Mouse (Mus musculus): ENCODE data around the gene Ifit1bl1.
"Not testable (repeated sequence)": the region's sequence is repeated elsewhere in the genome, so short reads cannot be mapped to it uniquely, and the experiment has no call there.

Ifit1bl1 gene

GRCm38 (mm10) chr19:34587898-34588692 is 13.7 kb downstream of the Ifit1bl1 start:
- not testable (repeated sequence) for DNase-seq

DNA sequence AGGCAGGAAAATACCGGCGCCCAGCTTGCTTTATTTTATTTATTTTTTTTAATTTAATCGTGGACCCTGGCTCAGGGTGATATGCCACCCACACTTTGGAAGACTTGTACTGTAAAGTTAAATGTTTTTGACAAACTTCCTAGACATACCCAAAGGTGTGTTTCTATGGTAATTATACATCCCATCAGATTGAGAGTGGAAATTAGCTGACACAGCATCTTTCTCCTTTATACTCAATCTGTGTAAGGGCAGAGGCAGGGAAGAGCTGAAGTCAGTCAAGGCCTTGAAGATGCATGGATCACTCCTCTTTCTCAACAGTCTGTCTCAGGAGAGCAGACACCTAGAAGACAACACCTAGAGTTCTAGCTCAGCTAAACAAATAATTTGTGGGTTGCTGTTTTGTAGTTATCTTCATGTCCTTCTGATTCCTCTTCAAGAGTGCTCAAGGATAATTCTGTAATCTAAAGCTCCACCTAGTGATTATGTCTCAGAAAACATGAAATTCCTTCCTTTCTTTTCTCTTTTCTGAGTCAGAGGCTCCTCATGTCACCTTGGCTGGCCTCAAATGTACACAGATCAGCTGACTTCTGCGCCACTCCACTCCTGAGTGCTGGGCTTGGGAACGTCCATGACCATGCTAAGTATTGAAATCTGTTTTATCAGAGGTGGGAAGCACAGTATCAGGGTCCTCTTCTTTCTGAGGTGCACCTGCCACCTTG is 15.9 kb downstream of the Ifit1bl1 start:
- not testable (repeated sequence) for DNase-seq

GRCm38 (mm10) chr19:34583126-34583766 is 18.5 kb downstream of the Ifit1bl1 start, which contains the start of gene Ifit3:
Gene Ifit3 (plus strand): TSS chr19:34583531.
- DNase-seq = not testable (repeated sequence)

- not testable (repeated sequence) for DNase-seq
These were observed 19.1 kb downstream of the Ifit1bl1 start for GRCm38 (mm10) chr19:34582696-34583095.

- no peak for DNase-seq
These were observed 24.6 kb downstream of the Ifit1bl1 start for GRCm38 (mm10) chr19:34577121-34577520.

GRCm38 (mm10) chr19:34573650-34574049 is 28.1 kb downstream of the Ifit1bl1 start:
- DNase-seq = no peak

GRCm38 (mm10) chr19:34571080-34571479 is 30.7 kb downstream of the Ifit1bl1 start:
- no peak for DNase-seq

DNA sequence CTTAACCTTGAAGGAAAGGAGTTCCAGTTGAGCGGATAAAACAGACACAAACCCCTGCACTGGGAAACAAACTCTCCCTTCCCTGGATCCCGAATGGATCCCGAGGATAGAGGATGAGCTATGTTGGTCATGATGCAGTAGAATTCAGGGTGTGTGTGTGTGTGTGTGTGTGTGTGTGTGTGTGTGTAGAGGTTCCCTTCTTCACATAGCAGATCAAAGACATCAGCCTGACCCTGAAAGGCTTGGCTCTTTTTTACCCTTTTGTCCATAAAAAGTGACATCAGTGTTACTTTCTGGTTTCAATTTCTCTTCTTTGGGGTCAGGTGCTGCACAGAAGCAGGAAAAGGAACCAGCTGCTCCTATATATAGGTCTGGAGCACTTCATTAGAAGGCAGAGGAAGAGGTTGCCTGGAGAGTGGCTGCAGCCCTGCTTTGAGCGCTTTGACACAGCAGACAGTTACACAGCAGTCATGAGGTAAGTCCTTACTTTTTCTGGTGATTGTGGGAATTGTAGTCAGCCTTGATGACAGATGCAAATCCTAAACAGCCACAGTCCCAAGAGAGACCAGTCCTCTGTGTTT is 31.8 kb downstream of the Ifit1bl1 start:
- DNase-seq = no peak

GRCm38 (mm10) chr19:34568988-34569895 is 32.5 kb downstream of the Ifit1bl1 start:
- no peak for DNase-seq

- no peak for DNase-seq
These were observed 35.5 kb downstream of the Ifit1bl1 start for GRCm38 (mm10) chr19:34566178-34566784.

DNA sequence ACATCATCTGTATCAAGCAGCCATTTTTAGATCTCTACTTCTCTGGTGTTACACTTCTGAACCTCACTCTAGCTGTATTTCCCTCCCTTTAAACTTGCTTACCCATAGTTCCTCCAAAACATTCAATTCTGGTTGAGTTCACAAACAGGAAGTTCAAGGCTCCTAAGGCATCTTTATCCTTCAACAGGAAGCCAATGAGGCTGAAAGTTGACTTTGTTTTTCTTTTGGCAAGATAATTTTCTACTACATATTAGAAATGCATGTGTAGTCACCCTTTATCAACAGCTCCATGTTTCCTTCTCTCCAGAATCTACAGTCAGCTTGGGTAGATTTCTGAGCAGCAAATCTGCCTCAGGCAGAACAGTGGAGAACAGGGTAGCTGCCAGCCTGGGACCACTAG is 39.2 kb downstream of the Ifit1bl1 start:
- no peak for DNase-seq

DNA sequence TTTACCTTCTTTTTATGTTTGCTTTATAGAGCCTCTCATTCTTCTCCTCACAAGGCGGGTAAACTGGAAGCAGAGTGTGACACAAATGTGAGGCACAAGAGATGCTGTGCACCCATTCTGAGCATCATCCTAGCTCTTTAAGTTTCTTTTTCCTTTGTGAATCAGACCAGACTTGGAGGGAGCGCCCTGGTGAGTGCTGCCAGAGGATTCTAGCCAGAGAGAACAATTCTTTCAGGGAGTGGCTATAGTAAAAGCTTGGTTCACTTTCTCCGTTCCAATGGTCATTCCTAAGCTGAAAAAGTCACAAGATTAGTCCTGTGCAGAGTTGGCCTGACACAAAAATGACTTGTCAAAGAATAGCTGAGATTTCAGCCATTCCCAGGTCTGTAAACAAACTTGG is 45.1 kb downstream of the Ifit1bl1 start:
- no peak for DNase-seq

- no peak for DNase-seq
These were observed 47.7 kb downstream of the Ifit1bl1 start for GRCm38 (mm10) chr19:34554061-34554460.

DNA sequence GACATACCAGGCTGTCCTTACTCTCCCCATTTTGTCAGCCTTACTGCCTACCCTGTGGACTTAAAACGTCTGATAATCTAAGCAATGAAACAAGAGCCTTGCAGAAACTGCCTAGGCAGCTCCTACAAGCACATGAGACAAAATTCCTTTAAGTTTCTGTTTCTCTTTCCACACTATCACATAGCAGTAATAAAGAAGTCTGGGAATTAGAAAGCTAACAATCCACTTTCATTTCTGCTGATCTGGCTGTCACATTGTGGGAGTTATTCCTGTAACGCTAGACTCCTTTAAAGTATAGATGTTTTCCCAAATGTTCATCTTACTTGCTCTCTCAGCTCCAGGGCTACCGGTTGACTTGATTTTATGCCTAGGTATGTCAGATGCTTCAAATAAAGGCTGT is 48.2 kb downstream of the Ifit1bl1 start:
- no peak for DNase-seq

- DNase-seq = no peak
These were observed 48.7 kb downstream of the Ifit1bl1 start for GRCm38 (mm10) chr19:34553021-34553420.

DNA sequence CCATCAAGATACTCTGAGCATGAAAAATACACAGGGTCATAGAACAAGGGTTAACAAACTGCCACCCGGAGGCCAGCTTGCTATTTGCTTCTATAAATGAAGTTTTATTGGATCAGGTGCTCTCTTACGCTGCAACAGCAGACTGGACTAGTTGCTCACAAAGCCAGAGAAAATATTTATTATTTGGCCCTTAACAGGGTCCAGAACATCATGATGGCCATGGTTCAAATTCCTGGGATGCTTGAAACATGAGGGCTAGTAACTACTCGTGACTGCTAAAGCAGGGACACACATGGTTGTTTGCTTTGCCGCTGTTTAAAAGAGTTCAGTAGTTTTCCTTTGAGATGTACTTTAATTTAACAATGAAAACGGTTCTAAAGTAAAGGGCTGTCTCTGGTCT is 49.8 kb downstream of the Ifit1bl1 start:
- no peak for DNase-seq

GRCm38 (mm10) chr19:34550534-34551223 is 51.1 kb downstream of the Ifit1bl1 start, which contains the start of gene Ifit2:
Gene Ifit2 (plus strand): TSS chr19:34550694.
- DNase-seq = peak; percentile 54

DNA sequence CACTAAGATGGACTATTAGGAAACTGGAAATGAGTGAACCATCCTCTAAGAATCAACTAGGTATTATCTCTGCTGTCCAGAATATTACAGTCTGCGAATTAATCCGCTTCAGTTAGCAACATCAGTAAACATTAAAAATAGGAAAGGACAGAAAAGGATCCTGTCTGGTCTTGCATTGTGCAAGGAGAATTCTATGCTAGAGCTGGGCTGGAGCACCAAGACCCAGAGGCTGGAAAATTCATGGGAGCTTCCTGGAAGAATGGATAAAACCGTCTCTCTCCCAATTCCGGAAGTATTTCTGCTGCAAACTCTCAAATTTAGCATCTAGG is 51.6 kb downstream of the Ifit1bl1 start:
- no peak for DNase-seq

GRCm38 (mm10) chr19:34547976-34548375 is 53.8 kb downstream of the Ifit1bl1 start:
- DNase-seq = peak; percentile 29

DNA sequence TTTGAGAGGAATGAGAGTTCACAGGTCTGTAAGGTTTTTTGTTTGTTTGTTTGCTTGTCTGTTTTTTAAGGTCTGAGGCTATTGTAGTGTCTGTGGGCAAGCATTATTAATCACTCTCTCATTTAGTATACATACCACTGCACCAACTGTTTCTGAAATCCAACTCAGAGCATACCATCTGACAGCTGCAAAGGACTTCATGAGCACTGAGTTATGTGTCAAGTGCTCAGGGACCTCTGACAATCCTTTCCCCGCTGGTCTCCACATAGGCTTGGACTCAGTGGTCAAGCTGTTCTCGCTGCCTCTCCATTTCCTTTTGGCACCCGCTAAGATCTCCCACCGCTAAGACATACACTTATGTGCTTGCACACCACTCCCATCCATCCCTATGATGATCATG is 55.5 kb downstream of the Ifit1bl1 start:
- DNase-seq = no peak

Measured in cerebellum, adult 9-11 months (tissue).